Mouse (Mus musculus) adrenal gland, adult 8-10 months (tissue): Measurements from ENCODE around the gene Tbc1d7. TPM values are rescaled to one million over a fixed set of nuclear protein-coding genes. Genes with fewer than 3 reads are reported as not detected.

Experiments used
- DNase-seq: peaks from one replicate; pipeline ENCODE4 v3.0.0; 2022
- total RNA-seq, 4 experiments: library from RNA; stranded (reverse); gene quantifications; 2 replicates each; pipeline ENCODE4 v1.2.4; 2022

Tbc1d7 gene
- 10 to 100 TPM; 13.2 to 19.1 (median 18.4) TPM for total RNA-seq

GRCm38 (mm10) chr13:43171020-43171710 is at the start of gene Tbc1d7:
Tbc1d7 (minus strand) TSS chr13:43171501.
- DNase-seq: peak; percentile 96

DNA sequence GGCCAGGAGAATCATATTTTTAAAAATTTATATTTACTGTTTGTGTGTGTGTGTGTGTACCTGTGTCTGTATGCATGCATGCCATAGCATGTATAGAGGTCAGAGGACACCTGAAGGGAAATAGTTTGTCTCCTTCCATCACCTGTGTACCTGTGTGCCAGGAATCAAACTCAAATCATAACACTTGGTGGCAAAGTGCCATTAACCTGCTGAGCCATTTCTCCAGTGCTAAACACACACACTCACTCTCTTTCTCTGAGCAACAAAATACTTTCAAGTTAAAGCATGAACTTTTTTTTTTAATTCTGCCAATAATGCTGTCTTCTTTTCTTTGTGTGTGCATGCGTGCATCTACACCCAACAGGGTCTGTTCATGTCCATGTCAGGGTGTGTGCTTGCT is 49.3 kb upstream of the Tbc1d7 start:
- DNase-seq: no peak

- no peak for DNase-seq
Measured at GRCm38 (mm10) chr13:43218764-43219163, 47.5 kb upstream of the Tbc1d7 start.

GRCm38 (mm10) chr13:43218284-43218683 is 47.0 kb upstream of the Tbc1d7 start:
- no peak for DNase-seq

- no peak for DNase-seq
Measured at GRCm38 (mm10) chr13:43217686-43218085, 46.4 kb upstream of the Tbc1d7 start.

DNA sequence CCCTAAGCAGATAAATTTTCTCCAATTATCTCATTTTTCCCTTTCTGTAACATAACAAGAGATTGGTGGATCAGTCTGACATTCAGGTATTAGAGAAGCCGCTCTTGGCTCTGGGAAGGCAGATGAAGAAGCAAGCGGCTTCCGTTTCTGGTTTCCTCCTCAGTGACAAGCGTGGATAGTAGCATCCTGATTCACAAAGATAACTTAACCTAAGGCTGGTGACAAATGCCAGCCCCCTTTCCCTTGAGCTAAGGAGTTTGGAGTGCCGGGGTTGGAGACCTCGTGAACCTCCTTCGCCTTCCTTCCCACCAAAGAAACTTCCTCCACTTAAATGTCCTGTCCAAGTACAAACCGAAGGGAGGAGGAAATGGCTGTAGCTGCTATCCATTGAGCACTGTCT is 45.8 kb upstream of the Tbc1d7 start:
- no peak for DNase-seq

GRCm38 (mm10) chr13:43215994-43216706 is 44.8 kb upstream of the Tbc1d7 start:
- no peak for DNase-seq

DNA sequence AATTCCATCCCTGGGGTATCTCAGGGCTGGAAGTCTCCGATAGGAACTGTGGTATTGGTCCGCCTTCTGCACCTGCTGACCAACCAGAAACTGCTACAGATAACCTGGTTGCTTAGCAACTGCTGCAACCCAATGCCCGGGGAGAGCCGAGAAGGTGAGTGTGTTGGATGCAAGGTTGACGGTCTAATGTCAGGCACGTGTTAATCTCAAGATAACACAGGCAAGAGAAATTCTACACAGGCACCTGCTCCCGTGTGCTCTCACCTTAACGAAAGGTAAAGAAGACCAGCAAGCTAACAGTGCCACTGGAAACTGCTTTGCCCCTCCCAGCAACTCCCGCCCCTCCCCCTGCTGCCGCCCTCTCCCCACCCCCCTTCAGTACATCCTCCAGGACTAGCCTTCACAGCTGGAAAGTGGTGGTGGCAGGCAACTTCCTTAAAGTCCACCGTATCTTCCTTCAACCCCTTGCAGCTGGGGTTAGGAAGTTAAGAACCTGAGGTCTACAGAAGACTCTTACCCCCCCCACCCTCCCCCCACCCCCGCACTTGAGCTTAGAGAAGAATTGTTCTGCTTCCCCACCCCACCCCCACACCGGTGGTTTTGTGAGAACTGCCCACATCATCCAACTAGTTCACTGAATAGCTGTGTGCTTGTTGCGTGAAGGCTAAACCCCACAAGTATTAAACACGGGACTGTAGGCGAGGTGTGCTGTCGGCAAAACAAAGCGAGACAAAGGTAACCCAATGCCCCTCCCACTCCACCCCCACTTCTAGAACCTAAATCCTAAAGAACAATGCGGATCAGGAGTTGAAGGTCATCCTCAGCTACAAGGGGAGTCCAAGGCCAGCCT is 44.1 kb upstream of the Tbc1d7 start:
- DNase-seq: no peak

GRCm38 (mm10) chr13:43212338-43212737 is 41.0 kb upstream of the Tbc1d7 start:
- DNase-seq: peak; percentile 84

GRCm38 (mm10) chr13:43210956-43211355 is 39.7 kb upstream of the Tbc1d7 start:
- no peak for DNase-seq

- DNase-seq: no peak
Measured at GRCm38 (mm10) chr13:43209560-43209959, 38.3 kb upstream of the Tbc1d7 start.

DNA sequence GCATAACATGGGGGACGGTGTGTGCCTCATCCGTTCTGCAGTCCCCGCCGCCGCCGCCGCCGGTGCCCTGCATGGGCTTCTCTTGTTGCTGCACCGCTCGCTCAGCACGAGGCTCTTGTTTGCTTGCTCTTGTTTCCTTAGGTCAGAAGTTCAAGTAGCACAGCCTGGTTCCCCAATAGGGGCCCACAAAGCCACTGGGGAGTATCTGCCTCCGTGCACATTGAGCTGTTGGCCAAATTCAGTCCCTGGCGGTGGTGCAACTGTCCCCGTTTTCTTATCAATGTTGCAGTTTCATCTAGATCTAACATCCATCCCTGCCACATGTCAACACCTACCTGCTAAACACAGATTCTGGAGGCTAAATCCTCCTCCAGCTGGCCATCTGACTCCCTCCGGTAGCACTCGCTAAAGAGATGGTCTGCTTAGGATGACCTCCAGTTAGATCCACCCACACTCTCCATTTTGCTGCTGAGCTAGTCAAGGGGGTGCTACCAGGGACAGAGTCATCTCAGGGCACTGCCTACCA is 37.7 kb upstream of the Tbc1d7 start:
- DNase-seq: no peak

GRCm38 (mm10) chr13:43206118-43206683 is 34.9 kb upstream of the Tbc1d7 start:
- DNase-seq: no peak

DNA sequence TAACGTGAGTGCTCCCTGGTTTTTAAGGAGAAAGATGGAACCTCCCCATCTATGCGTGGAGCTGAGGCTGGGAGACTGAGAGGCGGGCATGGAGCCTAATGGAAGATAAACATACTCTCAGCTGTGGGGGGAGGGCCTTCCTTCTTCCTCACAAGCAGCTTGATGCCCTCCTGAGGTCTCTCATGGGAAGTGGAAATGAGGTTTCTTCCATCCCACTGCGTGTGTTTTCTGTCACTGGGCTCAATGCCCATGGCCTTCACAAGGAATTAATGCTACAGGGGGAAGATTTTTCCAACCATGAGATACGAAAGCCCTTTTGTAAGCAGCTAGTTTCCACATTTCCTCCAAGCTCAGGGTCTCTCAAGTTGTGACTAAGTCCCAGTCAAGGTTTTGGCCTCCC is 32.3 kb upstream of the Tbc1d7 start:
- peak; percentile 67 for DNase-seq

GRCm38 (mm10) chr13:43203234-43203633 is 31.9 kb upstream of the Tbc1d7 start:
- DNase-seq: no peak

DNA sequence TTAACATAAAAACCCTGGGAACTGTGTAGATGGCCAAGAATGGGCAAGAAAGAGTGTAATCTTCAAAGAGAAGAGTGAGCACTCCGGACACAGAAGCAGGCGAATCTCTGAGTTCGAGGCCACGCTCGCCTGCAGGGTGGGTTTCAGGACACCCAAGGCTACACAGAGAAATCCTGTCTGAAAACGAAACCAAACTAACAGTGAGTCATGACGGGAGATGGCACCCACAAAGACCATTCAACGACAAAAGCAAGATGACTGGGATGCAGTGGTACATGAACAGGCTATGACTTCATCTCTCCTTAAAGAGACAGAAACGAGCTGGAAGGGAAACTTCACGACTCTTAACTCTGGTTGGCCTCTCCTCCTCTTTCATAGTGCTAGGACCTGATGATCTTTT is 31.1 kb upstream of the Tbc1d7 start:
- no peak for DNase-seq

DNA sequence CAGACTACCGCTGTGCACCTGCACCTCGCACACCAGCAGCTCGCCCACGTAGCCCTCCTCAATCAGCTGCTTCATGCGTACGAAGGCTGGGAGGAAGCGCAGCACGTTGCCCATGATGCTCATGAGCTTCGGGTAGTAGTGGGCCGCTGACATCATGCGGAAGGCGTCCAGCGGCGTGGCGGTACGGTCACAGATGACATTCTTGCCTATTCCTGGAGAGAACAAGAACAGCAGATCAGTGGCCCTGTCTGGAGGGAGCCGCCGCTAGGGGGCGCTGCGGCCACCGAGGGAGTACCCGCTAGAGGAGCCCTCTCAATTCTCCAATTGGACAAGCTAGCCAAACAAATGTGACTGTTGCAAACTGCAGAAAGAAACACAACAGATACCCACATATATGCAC is 29.7 kb upstream of the Tbc1d7 start:
- no peak for DNase-seq

- DNase-seq: no peak
Measured at GRCm38 (mm10) chr13:43200473-43200872, 29.2 kb upstream of the Tbc1d7 start.

DNA sequence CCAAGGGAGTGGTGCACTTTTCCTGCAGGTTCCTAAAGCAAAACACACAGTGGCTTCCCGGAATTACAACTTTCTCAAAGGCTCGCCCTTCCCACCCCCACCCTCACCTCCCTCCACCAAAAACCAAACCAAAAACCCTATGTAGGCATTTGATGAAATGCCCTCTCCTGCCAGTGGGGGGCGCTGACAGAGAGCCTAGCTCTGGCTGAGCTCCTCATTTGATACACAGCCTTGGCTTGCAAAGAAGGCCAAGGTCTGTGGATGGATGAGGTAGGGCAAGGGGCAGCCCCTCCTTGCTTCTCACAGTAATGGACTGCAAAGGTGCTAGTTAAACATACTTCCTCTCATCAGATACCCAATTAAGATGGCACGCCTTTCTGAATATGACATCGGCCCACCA is 28.4 kb upstream of the Tbc1d7 start:
- DNase-seq: no peak

DNA sequence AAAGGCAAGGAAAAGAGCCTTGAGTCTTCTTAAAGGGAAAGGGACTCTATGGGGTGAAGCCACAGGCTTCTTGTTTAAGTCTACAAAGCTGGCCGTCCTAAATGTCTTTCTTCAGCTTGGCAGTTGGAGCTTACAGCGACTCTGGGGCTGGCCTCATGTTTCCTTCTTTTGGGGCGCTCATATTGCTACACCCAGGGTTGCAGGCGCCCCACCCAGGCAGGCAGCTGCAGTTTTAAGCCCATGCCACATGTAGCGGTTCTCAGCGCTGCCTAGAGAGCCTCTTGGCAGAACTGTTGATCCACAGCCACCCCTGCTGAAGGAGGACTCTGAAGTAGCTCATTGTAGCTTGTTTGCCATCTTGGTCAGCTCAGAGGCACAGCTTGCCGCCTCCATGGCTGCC is 28.0 kb upstream of the Tbc1d7 start:
- DNase-seq: no peak

GRCm38 (mm10) chr13:43197187-43197586 is 25.9 kb upstream of the Tbc1d7 start:
- DNase-seq: no peak

- no peak for DNase-seq
Measured at GRCm38 (mm10) chr13:43196000-43196399, 24.7 kb upstream of the Tbc1d7 start.

DNA sequence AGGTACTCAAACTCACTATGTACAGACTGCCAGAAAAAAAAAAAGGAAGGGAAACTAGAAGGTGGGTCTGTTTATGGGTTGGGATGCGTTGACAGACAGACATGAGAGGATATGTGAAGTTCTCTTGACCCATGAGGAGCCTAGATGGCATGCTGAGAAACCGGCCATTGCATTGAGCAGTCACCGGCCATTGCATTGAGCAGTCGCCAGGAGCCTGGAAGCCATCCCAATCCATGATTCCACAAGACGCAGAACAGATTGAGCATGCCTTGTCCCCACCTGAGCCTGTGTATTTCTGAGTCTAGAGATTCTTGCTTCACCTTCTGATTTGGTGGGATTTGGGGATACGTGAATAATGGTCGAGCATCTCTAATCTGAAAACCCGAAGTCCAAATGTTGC is 22.6 kb upstream of the Tbc1d7 start:
- DNase-seq: no peak
